Mouse (Mus musculus) adrenal gland, adult 2 months (tissue): Measurements from ENCODE around the gene Cend1. TPM values are rescaled to one million over a fixed set of nuclear protein-coding genes. Genes with fewer than 3 reads are reported as not detected.

Source experiments
- DNase-seq: peaks from one replicate; pipeline ENCODE4 v3.0.0; 2021
- polyA plus RNA-seq: library from polyadenylated mRNA; depleted of rRNA; stranded (reverse); fragments of >200 nt; gene quantifications from 2 replicates; pipeline ENCODE4 v1.2.3, GENCODE M21; 2012
- total RNA-seq, 2 experiments: library from RNA; stranded (reverse); gene quantifications; 2 replicates each; pipeline ENCODE4 v1.2.3; 2021

Gene Cend1
- total and polyA plus RNA-seq, 3 experiments: 1.00 to 2.8 (median 1.6) TPM

DNA sequence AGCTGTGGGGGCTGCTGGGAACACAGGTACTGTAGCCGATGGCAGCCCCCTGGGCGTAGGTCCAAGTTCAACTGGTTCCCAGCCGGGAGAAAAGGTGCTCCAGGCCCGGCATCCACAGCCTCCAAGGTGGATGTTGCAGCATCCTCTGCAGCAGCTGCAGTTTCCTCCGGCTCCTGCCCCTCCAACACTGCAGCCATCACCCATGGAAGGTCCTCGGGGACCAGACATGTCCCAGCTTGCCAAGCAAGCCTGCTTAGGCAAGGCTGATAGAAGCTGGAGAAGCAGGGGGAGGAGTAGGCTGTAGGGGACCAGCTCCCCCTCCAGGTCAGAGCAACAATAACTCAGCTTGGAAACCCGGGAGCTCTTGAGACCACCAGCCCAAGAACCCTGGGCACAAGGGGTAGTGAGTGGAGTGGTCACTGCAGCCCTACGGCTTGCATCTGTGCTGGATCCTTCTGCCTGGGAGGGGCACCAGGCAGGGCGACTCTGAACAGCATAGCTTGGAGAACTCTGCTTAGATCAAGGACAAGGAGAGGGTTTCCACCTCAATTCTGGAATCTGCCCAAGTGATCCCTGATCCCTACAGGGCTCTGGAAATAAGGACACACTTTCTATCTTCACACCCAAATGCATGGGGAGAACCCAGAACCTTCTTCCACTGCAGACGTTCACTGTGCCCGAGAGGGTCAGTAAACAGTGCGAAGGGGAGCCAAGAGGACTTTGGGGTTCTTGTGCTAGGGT is 14.0 kb upstream of the Cend1 start:
- DNase-seq: peak; percentile 22

DNA sequence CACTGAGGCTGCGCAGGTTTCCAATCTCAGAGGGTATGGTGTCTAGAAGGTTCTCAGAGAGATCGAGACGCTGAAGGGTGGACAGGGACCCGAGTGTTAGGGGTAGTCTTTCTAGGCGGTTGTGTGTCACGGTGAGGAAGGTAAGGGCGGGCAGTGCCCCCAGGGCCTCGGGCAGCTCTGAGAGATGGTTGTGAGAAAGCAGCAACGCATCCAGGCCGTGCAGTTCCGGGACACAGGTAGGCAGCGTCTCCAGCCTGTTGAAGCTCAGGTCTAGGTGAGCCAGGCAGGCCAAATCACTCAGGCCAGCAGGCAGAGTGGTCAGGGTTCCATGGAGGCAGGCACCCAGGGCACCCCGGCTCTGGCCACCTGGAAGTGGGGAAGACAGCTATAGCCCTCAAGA is 12.9 kb upstream of the Cend1 start:
- no peak for DNase-seq

DNA sequence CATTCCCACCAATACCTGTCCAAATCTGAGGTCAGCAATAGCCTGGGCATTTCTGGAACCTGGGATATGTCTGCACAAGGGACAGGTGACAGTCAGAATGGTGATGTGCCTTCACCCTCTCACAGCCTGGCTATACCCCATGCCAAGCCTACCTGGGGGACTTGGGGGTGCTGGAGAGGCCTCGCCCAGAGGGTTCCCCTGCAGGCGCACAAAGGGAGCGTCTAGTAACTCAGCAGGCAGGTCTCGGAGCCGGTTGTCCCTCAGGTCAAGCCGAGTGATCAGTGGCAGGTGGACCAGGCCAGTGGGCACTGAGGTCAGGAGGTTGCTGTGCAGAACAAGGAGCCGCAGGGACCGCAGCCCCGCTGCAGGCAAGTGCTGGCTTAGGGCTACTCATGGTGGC is 12.2 kb upstream of the Cend1 start:
- DNase-seq: no peak

DNA sequence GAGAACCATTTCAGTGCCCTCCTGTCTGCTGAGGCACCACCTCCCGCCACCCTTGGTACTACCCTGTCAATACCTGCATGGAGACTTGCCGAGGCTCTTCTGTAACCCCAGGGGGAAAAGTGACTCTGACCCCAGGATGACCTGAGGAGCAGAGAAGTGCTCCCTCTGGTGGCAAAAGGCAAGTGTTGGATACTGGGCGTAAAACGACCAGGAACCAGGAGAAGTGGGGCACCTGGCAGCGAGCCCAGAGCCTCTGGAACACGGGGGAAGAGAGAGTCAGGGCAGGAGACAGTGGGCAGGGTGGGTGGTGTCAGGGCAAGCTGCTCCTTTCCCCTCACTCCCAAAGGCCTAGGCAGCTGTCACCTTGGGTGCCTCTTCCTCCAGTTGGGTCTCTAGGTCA is 11.3 kb upstream of the Cend1 start:
- peak; percentile 62 for DNase-seq

DNA sequence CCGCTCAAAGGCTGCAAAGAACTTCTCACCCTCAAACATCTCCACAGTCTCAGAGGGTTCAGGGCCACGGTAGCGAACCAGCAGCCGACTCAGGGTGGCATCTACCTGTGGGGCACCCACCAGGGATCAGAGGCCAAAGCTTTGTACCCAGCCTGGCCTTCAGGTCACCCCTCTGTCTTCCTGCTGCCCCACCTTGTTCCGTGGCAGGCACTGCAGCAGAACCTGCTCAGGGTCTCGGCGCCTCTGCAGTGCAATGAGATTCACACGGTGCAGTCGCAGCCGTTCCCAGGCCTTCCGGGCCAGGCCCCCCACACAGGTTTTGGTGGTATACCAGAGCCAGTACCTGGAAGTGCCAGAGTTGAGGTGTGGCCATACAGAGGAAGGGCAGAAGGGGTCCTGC is 10.5 kb upstream of the Cend1 start:
- DNase-seq: no peak

DNA sequence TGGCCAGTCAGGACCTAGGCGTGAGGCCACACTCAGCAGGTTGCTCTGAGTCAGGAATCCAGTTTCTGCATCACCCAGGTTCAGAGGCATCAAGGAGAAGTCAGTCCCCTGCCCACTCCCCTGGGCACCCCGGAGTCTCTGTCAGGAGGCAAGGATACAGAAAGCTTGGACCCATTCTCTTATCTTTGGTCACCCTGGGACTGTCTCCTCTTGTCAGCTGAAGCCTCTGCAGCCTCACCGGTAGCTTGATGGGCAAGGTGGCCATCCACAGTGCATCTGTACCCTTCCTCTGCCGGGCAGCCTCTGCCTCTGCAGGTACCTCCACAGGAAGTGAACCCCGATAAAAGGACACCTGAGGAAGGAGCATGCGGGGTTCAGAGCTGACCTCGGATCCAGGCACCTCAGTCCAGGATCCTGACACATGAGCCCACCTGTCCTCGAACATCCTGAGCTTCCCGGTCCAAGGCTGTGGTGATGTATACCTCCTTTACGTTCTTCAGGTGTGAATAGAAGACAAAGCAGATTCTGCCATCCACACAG is 9.9 kb upstream of the Cend1 start:
- no peak for DNase-seq

DNA sequence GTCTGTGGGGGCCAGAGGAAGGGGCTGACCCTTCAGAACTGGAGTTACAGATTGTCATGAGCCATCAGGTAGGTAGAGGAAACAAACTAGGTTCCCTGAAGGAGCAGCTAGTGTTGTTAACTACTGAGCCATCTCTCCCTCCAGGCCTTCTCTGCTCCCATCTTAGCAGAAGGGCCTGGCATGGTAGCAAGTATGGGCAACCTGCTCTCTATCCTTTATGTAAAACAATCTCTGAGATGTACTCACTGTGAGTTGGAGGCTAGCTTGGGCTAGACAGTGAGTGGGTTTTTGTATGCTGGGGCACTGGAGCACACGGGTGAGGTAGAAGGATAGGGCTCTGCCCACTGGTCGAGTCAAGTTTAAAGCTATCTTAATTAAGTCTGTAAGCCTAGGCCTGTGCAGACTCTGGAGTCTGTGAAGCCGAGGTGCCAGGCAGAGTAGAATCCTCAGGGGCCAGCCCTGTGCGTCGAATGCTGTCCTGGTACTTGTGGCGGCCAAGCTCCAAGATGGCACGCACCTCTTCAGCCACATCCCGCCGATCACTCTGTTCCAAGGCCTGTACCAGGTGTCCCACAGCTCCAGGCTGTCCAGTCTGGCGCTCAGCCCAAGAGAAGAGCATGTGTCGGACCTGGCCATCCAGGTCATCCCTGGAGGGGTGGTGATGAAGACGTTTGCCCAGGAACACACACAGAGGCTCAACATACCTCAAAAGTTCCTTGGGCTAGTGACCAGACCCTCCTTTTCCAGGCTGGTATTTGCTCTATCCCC is 9.1 kb upstream of the Cend1 start:
- no peak for DNase-seq

DNA sequence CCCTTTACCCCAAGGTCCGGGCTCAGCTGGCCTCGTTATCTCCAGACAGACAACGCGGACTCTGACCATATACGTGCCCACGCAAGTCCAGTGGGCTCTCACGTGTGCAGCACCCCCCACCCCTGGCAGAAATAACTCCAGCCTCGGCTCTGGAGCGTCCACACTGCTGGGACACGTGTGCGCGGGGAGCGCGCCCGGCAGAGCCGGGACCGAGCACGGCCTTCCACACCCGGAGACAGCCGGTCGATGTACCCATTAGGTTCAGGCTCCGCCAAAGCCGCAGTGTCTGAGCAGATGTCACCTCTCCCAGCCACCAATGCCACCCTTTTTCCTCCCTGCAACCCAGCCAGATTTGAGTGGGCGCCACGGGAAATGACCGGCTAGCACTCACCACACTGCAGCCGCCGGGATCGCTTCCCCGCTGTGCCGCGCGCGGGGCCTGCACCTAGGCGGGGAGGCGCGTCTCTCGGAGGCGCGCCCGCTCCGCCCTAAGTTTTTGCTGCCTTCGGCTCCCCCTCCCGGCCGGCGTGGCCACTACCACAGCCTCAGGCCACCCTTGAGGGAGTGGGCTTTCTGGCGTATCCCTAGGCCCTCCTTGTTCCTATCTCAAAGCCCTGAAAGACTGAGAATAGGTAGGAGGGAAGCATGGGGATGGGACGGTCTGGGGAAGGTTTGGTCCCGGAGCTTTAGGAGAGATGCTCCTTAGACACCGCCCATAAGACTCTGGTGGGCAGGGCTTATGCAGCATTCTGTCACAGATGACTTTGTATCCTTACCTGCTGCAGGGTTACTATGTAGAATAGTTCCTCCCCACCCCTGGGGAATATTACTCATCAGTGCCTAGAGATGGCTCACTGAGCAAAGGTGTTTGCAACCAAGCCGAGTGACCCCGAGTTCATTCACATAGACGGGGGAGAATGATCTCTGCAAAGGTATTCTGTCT is 8.2 kb upstream of the Cend1 start, which contains the start of gene Slc25a22:
Slc25a22 (minus strand) TSS at position 715 of the 943 bp plus-strand sequence.
- DNase-seq: peak; percentile 92

DNA sequence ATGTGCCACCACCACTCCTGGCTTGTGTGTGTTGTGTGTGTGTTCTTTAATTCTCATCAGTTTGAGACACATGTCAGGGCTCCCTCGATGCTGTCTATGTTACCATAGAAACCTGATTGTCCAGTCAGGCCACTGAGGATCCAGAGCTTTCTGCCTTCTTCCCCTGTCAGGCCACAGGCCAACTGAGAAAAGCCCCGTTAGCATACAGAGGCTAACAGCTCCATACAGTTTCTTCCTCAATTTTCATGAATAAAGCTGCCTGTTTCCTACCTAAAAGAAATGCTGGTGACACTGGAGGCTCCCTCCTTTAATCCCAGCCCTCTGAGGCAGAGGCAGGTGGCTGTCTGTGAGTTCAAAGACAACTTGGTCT is 7.2 kb upstream of the Cend1 start:
- no peak for DNase-seq

DNA sequence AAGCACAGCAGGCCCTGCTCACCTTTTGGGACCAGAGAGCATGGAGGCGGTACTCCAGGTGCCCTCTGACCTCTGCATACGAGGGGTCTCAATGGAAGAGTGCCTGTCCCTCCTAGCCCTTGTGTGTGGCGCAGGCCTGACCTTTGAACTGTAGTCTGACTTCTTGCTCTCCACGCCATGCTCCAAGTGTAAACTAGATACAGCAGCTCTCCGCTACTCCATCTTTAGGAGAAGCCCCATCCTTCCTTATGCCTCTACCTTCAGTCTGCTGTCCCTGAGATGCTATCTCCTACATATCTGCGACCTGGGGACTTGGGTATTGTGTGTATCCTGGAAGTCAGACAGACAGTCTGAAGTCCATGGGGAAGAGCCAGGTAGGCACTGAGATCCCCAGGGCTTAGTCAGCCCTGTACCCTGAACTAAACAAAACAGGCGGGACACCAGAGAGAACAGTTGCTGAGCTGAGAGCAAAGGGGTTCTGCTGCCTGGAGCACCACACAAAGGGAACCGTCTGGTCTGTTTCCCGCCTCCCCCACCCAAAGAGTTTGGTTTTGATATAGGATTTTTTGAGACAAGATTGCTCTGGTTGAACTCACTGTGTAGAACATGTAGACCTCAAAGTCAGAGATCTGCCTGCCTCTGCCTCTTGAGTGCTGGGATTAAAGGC is 6.7 kb upstream of the Cend1 start:
- DNase-seq: no peak

DNA sequence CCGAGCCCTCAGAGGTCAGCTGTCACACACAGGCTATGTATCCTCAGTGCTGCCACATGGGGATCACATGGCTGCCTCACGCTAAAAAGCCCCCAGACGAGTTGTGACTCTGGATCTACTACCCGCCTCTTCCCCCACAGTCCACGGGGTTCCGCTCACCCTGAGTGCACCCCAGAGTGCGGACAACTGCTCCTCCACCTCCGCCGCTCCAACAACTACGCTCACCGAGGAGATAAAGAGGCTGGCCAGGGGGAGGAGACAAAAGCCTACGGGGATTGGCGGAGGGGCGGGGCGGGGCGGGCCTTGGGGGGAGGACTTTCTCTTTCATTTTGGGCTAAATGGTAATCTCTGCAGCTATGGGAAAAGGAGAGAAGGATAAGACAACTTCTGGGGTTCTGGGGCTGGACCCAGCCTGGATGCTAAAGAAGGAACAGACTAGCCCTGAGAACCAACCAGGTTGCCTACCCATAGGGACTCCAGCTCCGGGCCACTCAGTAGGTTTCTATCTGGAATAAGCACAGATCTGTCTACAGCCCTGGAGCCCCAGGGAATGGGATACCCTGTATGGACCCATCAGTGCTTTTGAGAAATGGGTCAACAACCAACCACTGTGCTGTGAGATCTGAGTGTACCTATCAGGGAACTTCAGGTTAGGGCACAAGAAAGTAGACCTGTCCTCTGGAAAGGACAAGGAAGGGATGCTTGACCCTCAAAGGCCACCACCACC is 6.0 kb upstream of the Cend1 start:
- DNase-seq: peak; percentile 85

DNA sequence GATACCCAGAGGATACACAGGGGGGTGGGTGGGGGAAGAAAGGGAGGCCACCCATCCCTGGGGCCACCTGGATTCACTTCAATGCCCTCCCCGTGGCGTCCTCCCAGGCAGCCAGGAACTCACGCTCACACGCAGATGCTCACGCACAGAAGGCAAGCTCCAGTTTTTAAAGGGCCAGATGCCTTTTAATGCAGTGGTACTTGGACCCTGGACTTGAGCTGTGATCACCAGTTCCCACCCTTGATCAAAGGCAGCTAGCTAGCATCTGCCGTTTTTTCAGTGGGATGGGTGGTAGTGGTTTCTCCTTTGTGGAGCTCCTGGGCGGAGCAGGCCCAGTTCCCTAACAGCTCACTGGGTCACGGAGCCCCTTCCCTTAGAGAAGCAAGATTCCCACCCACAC is 5.2 kb upstream of the Cend1 start:
- DNase-seq: peak; percentile 72

DNA sequence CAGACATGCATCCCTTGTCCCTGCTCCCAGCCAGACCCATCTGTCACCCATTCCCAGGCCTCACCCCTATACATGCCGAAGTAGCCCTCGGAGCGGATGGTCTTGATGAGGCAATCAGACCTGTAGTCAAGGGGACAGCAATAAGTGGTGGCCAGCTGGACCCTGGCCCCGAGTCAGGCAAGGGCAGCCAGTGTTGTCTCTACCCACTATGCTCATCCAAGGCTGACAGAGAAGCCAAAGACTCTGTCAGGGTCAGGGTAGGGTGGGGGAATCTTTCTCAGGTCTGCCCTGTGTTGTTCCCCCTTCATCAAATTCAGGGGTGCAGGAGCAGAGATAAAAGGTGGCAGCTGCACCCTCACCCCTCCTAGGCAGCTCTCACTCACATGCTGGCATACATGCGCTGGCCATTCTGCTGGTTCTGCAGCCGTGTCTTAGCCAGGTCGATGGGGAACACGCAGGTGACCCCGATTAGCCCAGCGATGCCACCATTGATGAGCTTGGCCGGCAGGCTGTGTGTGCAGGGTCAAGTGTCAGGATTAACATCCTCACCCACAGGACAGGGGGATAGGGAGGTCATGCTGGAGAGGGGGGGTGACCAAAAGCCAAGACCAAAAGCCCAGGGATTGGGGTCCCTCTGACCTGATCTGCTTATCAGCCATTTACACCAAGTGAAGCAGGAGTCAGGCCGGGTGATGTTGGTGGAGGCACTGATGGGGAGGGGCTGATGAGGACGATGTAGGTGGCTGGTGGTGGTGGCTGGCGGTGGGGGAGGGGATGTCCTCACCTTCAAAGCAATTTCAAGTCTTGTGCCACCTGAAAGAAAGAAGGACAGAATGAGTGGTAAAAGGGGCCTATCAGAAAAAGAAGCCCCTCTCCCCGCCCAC is 4.5 kb upstream of the Cend1 start:
- DNase-seq: no peak

DNA sequence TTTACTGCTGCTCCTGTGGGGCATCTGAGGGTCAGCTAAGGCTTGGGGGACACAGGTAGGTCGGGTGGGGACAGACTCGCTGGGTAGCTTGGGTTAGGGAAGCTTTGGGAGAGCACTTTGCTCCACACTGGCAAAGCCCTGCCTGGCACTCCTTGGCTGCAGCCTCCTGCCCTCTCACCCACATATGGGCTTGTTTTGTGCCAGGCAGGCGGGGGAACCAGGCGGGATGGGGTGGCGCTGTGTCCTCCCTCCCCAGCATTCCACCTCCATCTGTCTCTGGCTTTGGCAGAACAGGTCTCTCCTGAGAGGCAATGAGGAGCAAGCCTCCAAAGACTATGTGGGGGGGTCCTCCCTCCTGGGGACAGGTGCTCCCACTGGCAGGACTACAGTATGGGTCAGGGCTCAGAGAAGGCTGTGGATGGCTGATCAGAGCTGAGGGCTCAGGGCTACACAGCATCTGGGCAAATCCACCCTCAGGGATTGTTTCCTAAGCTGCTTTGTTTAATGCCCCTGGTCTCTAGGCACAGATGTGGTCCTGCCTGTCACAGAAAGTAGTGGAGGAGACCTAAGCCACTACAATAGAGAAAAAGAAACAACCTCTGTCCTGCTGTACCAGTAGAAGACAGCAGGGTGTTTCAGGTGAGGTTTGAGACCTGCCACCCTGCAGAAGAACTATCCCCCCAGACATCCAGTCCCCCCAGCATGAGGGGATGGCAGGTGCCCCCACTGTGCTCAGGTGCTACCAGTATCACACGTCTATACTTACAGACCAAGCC is 3.6 kb upstream of the Cend1 start:
- peak; percentile 89 for DNase-seq

DNA sequence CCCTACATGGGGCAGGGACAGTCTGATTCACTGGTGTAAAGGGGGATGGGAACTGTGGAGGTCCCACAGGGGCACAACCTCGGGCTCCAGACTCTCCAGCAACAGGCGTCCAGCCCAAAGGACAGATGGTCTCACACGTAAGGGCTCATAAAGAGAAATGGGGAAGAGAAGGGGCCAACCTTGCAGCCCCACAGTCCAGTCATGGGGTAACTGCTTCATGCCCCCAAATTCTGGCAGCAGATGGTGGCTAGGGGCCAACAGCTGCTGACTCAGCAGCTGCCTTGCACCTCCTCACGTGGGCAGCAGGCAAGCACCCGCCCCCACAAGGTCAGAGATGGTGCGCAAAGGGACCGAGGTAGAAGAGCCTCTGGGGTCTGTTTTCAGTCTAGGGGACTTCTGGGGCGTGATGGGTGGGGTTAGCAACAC is 2.9 kb upstream of the Cend1 start:
- DNase-seq: peak; percentile 92

DNA sequence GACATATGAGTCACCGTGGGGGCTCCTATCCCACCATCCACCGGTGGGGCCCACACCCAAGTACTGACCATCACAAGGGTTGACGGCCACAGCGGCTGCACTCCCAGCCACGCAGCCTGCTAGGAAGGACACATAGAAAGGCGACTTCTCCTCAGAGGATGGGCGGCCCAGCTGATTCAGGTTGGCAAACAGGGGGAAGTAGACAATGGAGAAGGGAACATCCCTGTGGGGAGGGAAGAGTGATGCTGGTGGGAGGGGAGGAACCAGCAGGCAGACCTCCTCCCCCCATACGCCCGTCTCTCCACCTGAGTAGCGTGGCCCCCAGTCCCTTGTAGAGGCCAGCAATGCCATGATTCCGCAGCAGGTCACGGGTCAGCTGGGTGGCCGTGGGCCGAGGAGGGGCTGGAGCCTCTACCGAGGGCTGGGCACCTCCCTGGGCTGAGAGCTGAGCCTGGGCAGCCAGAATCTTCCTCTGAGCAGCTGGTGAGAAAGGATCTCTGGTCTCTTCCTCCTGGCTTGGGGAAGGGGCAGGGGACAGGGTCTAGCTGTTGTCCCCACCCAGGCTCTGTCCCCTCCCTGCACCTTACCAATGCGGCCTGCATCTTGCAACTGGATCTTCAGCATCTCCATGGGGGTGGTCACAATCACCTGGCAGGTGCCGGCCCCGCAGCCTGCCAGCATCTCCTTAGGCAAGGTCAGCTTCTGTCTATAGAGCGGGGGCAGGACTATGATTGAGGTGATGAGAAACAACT is 2.3 kb upstream of the Cend1 start:
- no peak for DNase-seq

DNA sequence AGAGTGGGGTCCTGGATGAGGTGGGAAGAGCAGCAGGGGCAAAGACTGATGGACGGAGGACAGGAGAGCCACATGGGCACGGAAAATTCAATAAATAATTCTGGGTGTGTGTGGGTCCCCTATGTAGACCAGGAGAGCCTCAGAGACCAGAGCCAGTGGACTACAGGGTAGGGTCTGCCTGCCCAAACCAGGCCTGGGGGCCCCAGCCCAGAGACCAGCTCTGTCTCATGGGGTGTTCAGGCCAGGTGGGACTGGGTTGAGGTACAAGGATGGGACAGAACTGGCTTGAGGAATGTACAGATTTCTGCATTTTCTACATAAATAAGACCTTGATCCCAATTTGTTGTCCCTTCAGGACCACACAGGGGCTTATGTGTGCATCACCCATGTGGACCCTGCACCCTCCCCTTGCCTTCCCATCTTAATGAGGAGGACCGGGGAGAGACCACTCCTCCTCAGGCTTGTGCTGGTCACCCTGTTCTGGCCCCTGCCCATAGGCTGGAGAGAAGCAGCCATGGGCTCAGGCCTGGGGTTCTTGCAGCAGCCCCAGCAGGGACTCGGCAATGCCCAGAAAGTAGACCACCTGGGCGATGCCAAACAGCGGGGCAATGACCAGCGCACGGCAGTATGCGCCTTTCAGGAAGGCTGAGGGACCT is 1.4 kb upstream of the Cend1 start:
- DNase-seq: no peak
